Mouse (Mus musculus) stomach, embryonic 16.5 days (tissue): ENCODE measurements around the gene Thg1l. TPM values are rescaled to one million over a fixed set of nuclear protein-coding genes. Genes with fewer than 3 reads are reported as not detected.

Experiments used
- ATAC-seq: fragments of 200-750 bp; cut with Nextera tagmentation; 2 replicates; pipeline ENCODE4 v1.8.0; 2017; ENCODE audit warnings: moderate number of reproducible peaks, moderate TSS enrichment; ENCODE audit not compliant: insufficient read depth, low FRiP score
- H3K27ac ChIP-seq: fragments of 300-500 bp; sonication (generic); 2 replicates; pipeline ENCODE4 v1.5.1; 2014; ENCODE audit warnings: low read length
- H3K27me3 ChIP-seq: fragments of 300-500 bp; sonication (generic); 2 replicates; pipeline ENCODE4 v1.6.1; 2014; ENCODE audit warnings: low read length, control low read depth, mixed read lengths; ENCODE audit not compliant: control insufficient read depth, insufficient read depth
- H3K36me3 ChIP-seq: fragments of 300-500 bp; sonication (generic); 2 replicates; pipeline ENCODE4 v1.6.1; 2014; ENCODE audit warnings: low read length; ENCODE audit not compliant: control insufficient read depth, insufficient read depth
- H3K4me1 ChIP-seq: fragments of 300-500 bp; sonication (generic); 2 replicates; pipeline ENCODE4 v1.6.1; 2014; ENCODE audit warnings: low read length, control low read depth, mixed read lengths; ENCODE audit not compliant: control insufficient read depth, insufficient read depth
- H3K4me2 ChIP-seq: fragments of 300-500 bp; sonication (generic); 2 replicates; pipeline ENCODE4 v1.6.1; 2014; ENCODE audit warnings: low read depth, low read length, mixed read lengths
- H3K4me3 ChIP-seq: fragments of 300-500 bp; sonication (generic); replicated peaks from 2 replicates; pipeline ENCODE4 v1.5.1; 2014; ENCODE audit warnings: mild to moderate bottlenecking, low read length
- H3K9ac ChIP-seq: fragments of 300-500 bp; sonication (generic); 2 replicates; pipeline ENCODE4 v1.6.1; 2014; ENCODE audit warnings: low read length
- H3K9me3 ChIP-seq: fragments of 300-500 bp; sonication (generic); replicated peaks from 2 replicates; pipeline ENCODE4 v1.6.1; 2016; ENCODE audit warnings: low read length, control low read depth; ENCODE audit not compliant: control insufficient read depth
- WGBS: fragments of 180-500 bp; shearing (Covaris S2); extraction: QIAGEN DNeasy Blood & Tissue Kit; methylation state at CpG from one replicate; pipeline ENCODE4 v1.1.7; 2014; 5-methylcytosine and 5-hydroxymethylcytosine counted together
- polyA plus RNA-seq: library from polyadenylated mRNA; unstranded; fragments of >200 nt; fragmentation: Nextera tagmentation; extraction: Ambion mirVana; gene quantifications from 2 replicates; pipeline ENCODE4 v1.2.1, GENCODE M21; 2015

Thg1l gene
- polyA plus RNA-seq, 1 experiment from 2014 or later: 10.5 TPM

GRCm38 (mm10) chr11:45966896-45967295, 11.6 kb upstream of the Thg1l start:
- Histone ChIP-seq H3K27ac (no peak overlapping the region), H3K4me3 (no peak overlapping the region), H3K27me3 (no peaks in the 10 kb centered on the region), H3K4me1 (no peaks in the 10 kb centered on the region), H3K36me3 (no peaks in the 10 kb centered on the region), H3K9ac (no peak overlapping the region), H3K9me3 (no peaks in the 10 kb centered on the region), H3K4me2 (no peak overlapping the region)
- WGBS: 74% methylated on average over 4 of the region's 4 CpGs
- no peak for ATAC-seq

- Histone ChIP-seq H3K36me3 (no peaks in the 10 kb centered on the region), H3K9ac (no peak overlapping the region), H3K4me1 (no peaks in the 10 kb centered on the region), H3K4me3 (no peak overlapping the region), H3K9me3 (no peaks in the 10 kb centered on the region), H3K4me2 (no peak overlapping the region), H3K27me3 (no peaks in the 10 kb centered on the region), H3K27ac (no peak overlapping the region)
- ATAC-seq: no peak
- WGBS: 84% methylated on average over 5 of the region's 5 CpGs
Measured at GRCm38 (mm10) chr11:45960003-45960402, 4.7 kb upstream of the Thg1l start.

GRCm38 (mm10) chr11:45959598-45959997, 4.3 kb upstream of the Thg1l start:
- no peak for ATAC-seq
- H3K4me3 ChIP-seq: no peak overlapping the region
- 73% methylated on average over 3 of the region's 3 CpGs for WGBS
- H3K36me3 ChIP-seq: no peaks in the 10 kb centered on the region
- no peak overlapping the region for H3K9ac ChIP-seq
- H3K4me1 ChIP-seq: no peaks in the 10 kb centered on the region
- H3K9me3 ChIP-seq: no peaks in the 10 kb centered on the region
- H3K27me3 ChIP-seq: no peaks in the 10 kb centered on the region
- no peak overlapping the region for H3K4me2 ChIP-seq
- H3K27ac ChIP-seq: no peak overlapping the region

- 76% methylated on average over 2 of the region's 2 CpGs for WGBS
- H3K4me3 ChIP-seq: no peak overlapping the region
- no peaks in the 10 kb centered on the region for H3K9me3 ChIP-seq
- no peak overlapping the region for H3K27ac ChIP-seq
- H3K36me3 ChIP-seq: no peaks in the 10 kb centered on the region
- peaks cover 10% of the 10 kb centered on the region; the same call in 1 of the 2 replicates for H3K4me1 ChIP-seq
- no peaks in the 10 kb centered on the region for H3K27me3 ChIP-seq
- no peak overlapping the region for H3K4me2 ChIP-seq
- no peak overlapping the region for H3K9ac ChIP-seq
- no peak for ATAC-seq
Measured at GRCm38 (mm10) chr11:45947491-45947890, 7.8 kb downstream of the Thg1l start.

GRCm38 (mm10) chr11:45946796-45947195, 8.5 kb downstream of the Thg1l start:
- no peak overlapping the region for H3K9ac ChIP-seq
- ATAC-seq: no peak
- H3K36me3 ChIP-seq: no peaks in the 10 kb centered on the region
- H3K27me3 ChIP-seq: no peaks in the 10 kb centered on the region
- no peak overlapping the region for H3K4me2 ChIP-seq
- H3K4me3 ChIP-seq: no peak overlapping the region
- 74% methylated on average over 4 of the region's 4 CpGs for WGBS
- H3K4me1 ChIP-seq: peaks cover 10% of the 10 kb centered on the region; the same call in 1 of the 2 replicates
- H3K27ac ChIP-seq: no peak overlapping the region
- H3K9me3 ChIP-seq: no peaks in the 10 kb centered on the region

GRCm38 (mm10) chr11:45944643-45945156, 10.6 kb downstream of the Thg1l start, which contains the start of gene Lsm11:
Gene Lsm11, minus strand, starts transcription at chr11:45944935.
- H3K4me2 ChIP-seq: peak within 1 kb of the TSS; percentile 91
- peaks cover 10% of the 10 kb centered on the region; the same call in 1 of the 2 replicates for H3K4me1 ChIP-seq
- WGBS: under 1% methylated on average over 55 of the region's 55 CpGs
- H3K36me3 ChIP-seq: no peaks in the 10 kb centered on the region
- H3K27me3 ChIP-seq: no peaks in the 10 kb centered on the region
- no peaks in the 10 kb centered on the region for H3K9me3 ChIP-seq
- H3K4me3 ChIP-seq: peak within 1 kb of the TSS; percentile 94
- H3K27ac ChIP-seq: peak within 1 kb of the TSS; percentile 54; the same call in 1 of the 2 replicates
- H3K9ac ChIP-seq: peak within 1 kb of the TSS; percentile 91
- peak; percentile 92 for ATAC-seq

GRCm38 (mm10) chr11:45943891-45944642, 11.2 kb downstream of the Thg1l start:
- peak overlapping the region; percentile 91 for H3K9ac ChIP-seq
- peak; percentile 46 for ATAC-seq
- H3K27me3 ChIP-seq: no peaks in the 10 kb centered on the region
- H3K36me3 ChIP-seq: no peaks in the 10 kb centered on the region
- H3K27ac ChIP-seq: peak overlapping the region; percentile 54; the same call in 1 of the 2 replicates
- peak overlapping the region; percentile 91 for H3K4me2 ChIP-seq
- no peaks in the 10 kb centered on the region for H3K9me3 ChIP-seq
- peaks cover 10% of the 10 kb centered on the region; the same call in 1 of the 2 replicates for H3K4me1 ChIP-seq
- peak overlapping the region; percentile 94 for H3K4me3 ChIP-seq
- WGBS: under 1% methylated on average over 49 of the region's 49 CpGs

- Histone ChIP-seq H3K4me3 (peak overlapping the region; percentile 94), H3K4me1 (peaks cover 10% of the 10 kb centered on the region; the same call in 1 of the 2 replicates), H3K36me3 (no peaks in the 10 kb centered on the region), H3K9me3 (no peaks in the 10 kb centered on the region), H3K9ac (peak overlapping the region; percentile 91), H3K27me3 (no peaks in the 10 kb centered on the region), H3K4me2 (peak overlapping the region; percentile 91), H3K27ac (no peak overlapping the region)
- 56% methylated on average over 7 of the region's 7 CpGs for WGBS
- ATAC-seq: no peak
Measured at GRCm38 (mm10) chr11:45943108-45943705, 12.1 kb downstream of the Thg1l start.

GRCm38 (mm10) chr11:45942281-45942680, 13.0 kb downstream of the Thg1l start:
- WGBS: 88% methylated on average over 7 of the region's 7 CpGs
- no peak overlapping the region for H3K4me2 ChIP-seq

More at GRCm38 (mm10) chr11:45942281-45942680, 13.0 kb downstream of the Thg1l start:
- Histone ChIP-seq H3K4me1 (peaks cover 10% of the 10 kb centered on the region; the same call in 1 of the 2 replicates), H3K36me3 (no peaks in the 10 kb centered on the region), H3K27ac (no peak overlapping the region), H3K4me3 (no peak overlapping the region), H3K27me3 (no peaks in the 10 kb centered on the region), H3K9ac (no peak overlapping the region), H3K9me3 (no peaks in the 10 kb centered on the region)
- no peak for ATAC-seq
